Mouse (Mus musculus) E14TG2a.4 (cell line): Measurements from ENCODE around the gene Slc35f3.

Experiments
- CTCF ChIP-seq: conservative IDR thresholded peaks from 2 replicates; pipeline ENCODE4 v1.5.1; 2014; ENCODE audit warnings: low read length
- NANOG ChIP-seq: IDR thresholded peaks from 2 replicates; pipeline ENCODE4 v1.6.1; 2014; ENCODE audit warnings: borderline replicate concordance, low read length, mixed read lengths
- POU5F1 ChIP-seq: IDR thresholded peaks from 2 replicates; pipeline ENCODE4 v1.6.1; 2014; ENCODE audit warnings: low read length, borderline replicate concordance

- TF ChIP-seq CTCF (no peak), POU5F1 (no peak), NANOG (no peak)
Measured at GRCm38 (mm10) chr8:126353259-126353658, 54.9 kb downstream of the Slc35f3 start.
